In the genomic region with DNA sequence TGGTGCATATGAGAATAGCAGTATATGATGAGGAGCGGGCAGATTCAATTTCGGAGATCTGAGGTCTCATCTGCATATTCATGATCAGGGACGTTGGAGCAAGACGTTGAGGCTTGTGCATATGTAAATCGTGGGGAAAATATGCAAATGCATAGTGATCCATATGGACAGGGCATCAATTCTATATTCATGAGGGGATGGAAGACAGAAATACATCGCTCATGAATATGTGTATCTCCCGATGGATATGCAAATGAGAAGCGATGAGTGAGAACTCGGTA, we compare ENCODE assay signal across 8 mouse cellular contexts. TPM values are rescaled to one million over a fixed set of nuclear protein-coding genes. Genes with fewer than 3 reads are reported as not detected.
DNase-seq lines count a peak whose midpoint lies in the region; ATAC-seq and TF ChIP-seq lines count a peak whose summit lies in the region.

No protein-coding gene starts in this region.

- under 1% methylated on average over 9 of the region's 9 CpGs for WGBS in embryonic facial prominence, embryonic 13.5 days
- under 1% methylated on average over 9 of the region's 9 CpGs for WGBS in intestine, embryonic 14.5 days

- peak overlapping the region; percentile 59 for H3K4me2 ChIP-seq in embryonic facial prominence, embryonic 13.5 days
- peak overlapping the region; percentile 50 for H3K4me2 ChIP-seq in intestine, embryonic 14.5 days (ENCODE audit: low read length)
- H3K4me2 ChIP-seq in myocyte (ENCODE audit: low read depth), result peak overlapping the region; percentile 57

- no peak; the same call in 1 of the 2 replicates for ATAC-seq in embryonic facial prominence, embryonic 13.5 days (ENCODE audit: insufficient number of reproducible peaks, insufficient read depth, low FRiP score, low TSS enrichment, low read depth)
- no peak for ATAC-seq in intestine, embryonic 14.5 days (replicated peaks; ENCODE audit: low FRiP score, low TSS enrichment, low read depth)

- TF ChIP-seq POLR2A in myocyte (IDR thresholded peaks at IDR 0.05; ENCODE audit: insufficient read length, low read depth), result no peak

- H3K4me1 ChIP-seq in embryonic facial prominence, embryonic 13.5 days, result no peaks in the 10 kb centered on the region
- no peaks in the 10 kb centered on the region for H3K4me1 ChIP-seq in intestine, embryonic 14.5 days (replicated peaks; ENCODE audit: control insufficient read depth, insufficient read depth, low read length)

- DNase-seq in layer of hippocampus, adult 9-10 months (ENCODE audit: low spot score), result peak; percentile 79
- no peak for DNase-seq in layer of hippocampus, postnatal 36 days
- DNase-seq in intestine, embryonic 14.5 days (ENCODE audit: low spot score), result no peak
- no peak for DNase-seq in spleen, postnatal 10 days (ENCODE audit: low spot score in 2 of 2)
- no peak for DNase-seq in cerebellum, postnatal 36 days
- DNase-seq in urinary bladder, adult 18-20 months (ENCODE audit: low spot score in 2 of 2), result no peak

- H3K4me3 ChIP-seq in embryonic facial prominence, embryonic 13.5 days, result peak overlapping the region; percentile 68
- H3K4me3 ChIP-seq in intestine, embryonic 14.5 days (ENCODE audit: low read depth, low read length), result peak overlapping the region; percentile 64
- peak overlapping the region; percentile 26 for H3K4me3 ChIP-seq in myocyte

- H3K27me3 ChIP-seq in embryonic facial prominence, embryonic 13.5 days, result no peaks in the 10 kb centered on the region
- H3K27me3 ChIP-seq in intestine, embryonic 14.5 days (replicated peaks; ENCODE audit: control insufficient read depth, insufficient read depth, low read length), result no peaks in the 10 kb centered on the region
- no peaks in the 10 kb centered on the region for H3K27me3 ChIP-seq in myocyte (ENCODE audit: control insufficient read depth, insufficient read depth, insufficient read length)

- no peak overlapping the region for H3ac ChIP-seq in myocyte (ENCODE audit: control insufficient read depth, insufficient read length)

- H3K9me3 ChIP-seq in embryonic facial prominence, embryonic 13.5 days, result peaks cover 40% of the 10 kb centered on the region
- peaks cover 34% of the 10 kb centered on the region for H3K9me3 ChIP-seq in intestine, embryonic 14.5 days (ENCODE audit: control insufficient read depth, low read length)

- H3K36me3 ChIP-seq in embryonic facial prominence, embryonic 13.5 days, result peaks cover 23% of the 10 kb centered on the region
- H3K36me3 ChIP-seq in intestine, embryonic 14.5 days (ENCODE audit: control insufficient read depth, insufficient read depth, low read length), result no peaks in the 10 kb centered on the region
- H3K36me3 ChIP-seq in myocyte (ENCODE audit: control insufficient read depth, insufficient read depth), result no peaks in the 10 kb centered on the region

- H3K79me2 ChIP-seq in myocyte (ENCODE audit: control insufficient read depth, insufficient read depth), result no peaks in the 10 kb centered on the region

- no peak overlapping the region for H3K9ac ChIP-seq in embryonic facial prominence, embryonic 13.5 days
- peak overlapping the region; percentile 37 for H3K9ac ChIP-seq in intestine, embryonic 14.5 days (ENCODE audit: low read length)

- H3K27ac ChIP-seq in embryonic facial prominence, embryonic 13.5 days, result peak overlapping the region; percentile 91
- peak overlapping the region; percentile 94 for H3K27ac ChIP-seq in intestine, embryonic 14.5 days (ENCODE audit: low read depth)

TF ChIP-seq in myocyte, 11 proteins besides CTCF, POLR2A, EP300 and RAD21:
- TF ChIP-seq MYOD1 (IDR thresholded peaks at IDR 0.05; ENCODE audit: control insufficient read depth in 1 of 3, insufficient read length in 2 of 3, low read depth in 2 of 3) (no peak), TCF3 (IDR thresholded peaks at IDR 0.05; ENCODE audit: insufficient read length, low read depth) (no peak), REST (IDR thresholded peaks at IDR 0.05; ENCODE audit: insufficient read depth, insufficient read length) (no peak), E2F4 (IDR thresholded peaks at IDR 0.05; ENCODE audit: insufficient read depth) (no peak), TCF12 (IDR thresholded peaks at IDR 0.05; ENCODE audit: insufficient read depth, poor library complexity, severe bottlenecking) (no peak), MAX (IDR thresholded peaks at IDR 0.05; ENCODE audit: low read depth) (no peak), USF1 (IDR thresholded peaks at IDR 0.05; ENCODE audit: low read depth) (no peak), POLR2AphosphoS2 (IDR thresholded peaks at IDR 0.05; ENCODE audit: insufficient read length, low read depth) (no peak), CEBPB (IDR thresholded peaks at IDR 0.05; ENCODE audit: insufficient read depth, poor library complexity, severe bottlenecking) (no peak), MYOG (IDR thresholded peaks at IDR 0.05; ENCODE audit: control insufficient read depth in 1 of 3, insufficient read depth in 1 of 3, insufficient read length in 2 of 3, low read depth in 2 of 3) (no peak), SRF (IDR thresholded peaks at IDR 0.05; ENCODE audit: control insufficient read depth, insufficient read length, low read depth) (no peak)

RNA-seq across cellular contexts. Expression of gene Crlf2, which starts 0.7 kb away (rescaled TPM):
- 10 to 100 TPM; 22.8 to 27.5 TPM for total RNA-seq in layer of hippocampus, postnatal 36 days (2021)
- 6.7 and 7.3 TPM in 2 replicates for polyA plus RNA-seq in embryonic facial prominence, embryonic 13.5 days (2015; fragmentation: Nextera tagmentation; extraction: Ambion mirVana)
- polyA plus RNA-seq in intestine, embryonic 14.5 days (2014; fragmentation: Nextera tagmentation; extraction: Ambion mirVana), result 10.8 and 11.0 TPM in 2 replicates
- 16.3 TPM for polyA plus RNA-seq in myocyte (2012; fragmentation: generic; extraction: Trizol)
